Mouse (Mus musculus) forebrain, embryonic 11.5 days (tissue): Measurements from ENCODE around the gene Gm9857. TPM values are rescaled to one million over a fixed set of nuclear protein-coding genes. Genes with fewer than 3 reads are reported as not detected.

ENCODE experiments used
- ATAC-seq: fragments of 200-750 bp; cut with Nextera tagmentation; replicated peaks from 2 replicates; pipeline ENCODE4 v1.8.0; 2017; ENCODE audit warnings: moderate TSS enrichment; ENCODE audit not compliant: low FRiP score
- DNase-seq: peaks from one replicate; pipeline ENCODE4 v3.0.0-alpha.2; 2017; ENCODE audit warnings: low spot score
- H3K27ac ChIP-seq: fragments of 300-500 bp; sonication (generic); 2 replicates; pipeline ENCODE4 v1.5.1; 2014; ENCODE audit warnings: low read depth, low read length
- H3K27me3 ChIP-seq: fragments of 300-500 bp; sonication (generic); 2 replicates; pipeline ENCODE4 v1.6.1; 2014; ENCODE audit warnings: mild to moderate bottlenecking, low read length, mixed read lengths; ENCODE audit not compliant: control insufficient read depth, insufficient read depth
- H3K36me3 ChIP-seq: fragments of 300-500 bp; sonication (generic); 2 replicates; pipeline ENCODE4 v1.6.1; 2014; ENCODE audit warnings: mild to moderate bottlenecking, low read length, moderate library complexity, mixed read lengths; ENCODE audit not compliant: control insufficient read depth, insufficient read depth
- H3K4me1 ChIP-seq: fragments of 300-500 bp; sonication (generic); replicated peaks from 2 replicates; pipeline ENCODE4 v1.6.1; 2014; ENCODE audit warnings: low read length, mixed read lengths; ENCODE audit not compliant: control insufficient read depth, insufficient read depth
- H3K4me2 ChIP-seq: fragments of 300-500 bp; sonication (generic); 2 replicates; pipeline ENCODE4 v1.6.1; 2014; ENCODE audit warnings: low read depth, mild to moderate bottlenecking, low read length, moderate library complexity, mixed read lengths; ENCODE audit not compliant: severe bottlenecking
- H3K4me3 ChIP-seq: fragments of 300-500 bp; sonication (generic); 2 replicates; pipeline ENCODE4 v1.5.1; 2014; ENCODE audit warnings: low read depth, low read length
- H3K9ac ChIP-seq: fragments of 300-500 bp; sonication (generic); 2 replicates; pipeline ENCODE4 v1.6.1; 2014; ENCODE audit warnings: low read length
- H3K9me3 ChIP-seq: fragments of 300-500 bp; sonication (generic); 2 replicates; pipeline ENCODE4 v1.6.1; 2016; ENCODE audit warnings: low read length, mixed read lengths; ENCODE audit not compliant: control insufficient read depth
- WGBS: fragments of 180-500 bp; shearing (Covaris S2); extraction: QIAGEN DNeasy Blood & Tissue Kit; methylation state at CpG from one replicate; pipeline ENCODE4 v1.1.7; 2014; 5-methylcytosine and 5-hydroxymethylcytosine counted together
- polyA plus RNA-seq: library from polyadenylated mRNA; unstranded; fragments of >200 nt; fragmentation: Nextera tagmentation; extraction: Ambion mirVana; gene quantifications from 2 replicates; pipeline ENCODE4 v1.2.1, GENCODE M21; 2014

The Gm9857 gene
- polyA plus RNA-seq, 1 experiment from 2014 or later: not detected

DNA sequence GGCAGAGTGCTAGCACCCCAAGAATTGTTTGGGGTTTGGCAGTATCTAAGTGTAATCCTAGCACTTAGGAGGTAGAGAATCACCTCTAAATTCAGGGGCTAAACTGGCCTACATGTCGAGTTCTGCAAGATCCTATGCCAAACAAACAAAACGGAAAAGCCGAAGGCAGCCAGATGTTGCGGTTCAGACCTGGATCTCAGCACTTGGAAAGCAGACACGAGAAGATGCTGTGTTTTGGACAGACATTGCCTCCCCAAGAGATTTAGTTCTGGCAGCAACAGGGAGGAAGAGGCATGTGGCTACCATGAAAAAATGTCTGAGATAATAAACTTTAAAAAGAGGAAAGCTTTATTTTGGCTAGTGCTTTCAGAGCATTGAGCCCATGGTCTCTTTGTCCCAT is 39.6 kb downstream of the Gm9857 start:
- H3K36me3 ChIP-seq: peaks cover 11% of the 10 kb centered on the region; the same call in 1 of the 2 replicates
- H3K4me3 ChIP-seq: no peak overlapping the region
- ATAC-seq: no peak
- H3K4me1 ChIP-seq: no peaks in the 10 kb centered on the region
- no peak overlapping the region for H3K9ac ChIP-seq
- no peaks in the 10 kb centered on the region for H3K27me3 ChIP-seq
- no peak for DNase-seq
- H3K9me3 ChIP-seq: no peaks in the 10 kb centered on the region
- no peak overlapping the region for H3K4me2 ChIP-seq
- H3K27ac ChIP-seq: no peak overlapping the region
- 79% methylated on average over 5 of the region's 5 CpGs for whole genome bisulfite sequencing

DNA sequence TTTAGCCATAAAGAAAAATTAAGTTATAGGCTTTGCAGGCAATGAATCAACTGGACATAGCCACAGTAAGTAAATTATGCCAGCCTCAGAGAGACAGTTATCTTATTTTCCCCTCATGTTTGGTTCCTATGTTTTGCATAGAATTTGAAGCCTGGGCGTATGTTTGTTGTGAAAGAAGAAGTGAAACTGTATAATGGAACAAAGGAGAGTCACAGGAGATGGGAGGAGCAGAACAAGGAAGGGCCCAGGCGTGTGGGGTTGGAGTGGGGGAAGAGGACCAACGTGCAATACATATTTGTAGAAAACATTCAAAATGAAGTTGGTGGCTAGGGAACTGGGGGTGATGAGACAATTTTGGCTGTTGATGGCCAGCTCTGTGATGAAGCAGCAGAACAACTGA is 40.1 kb downstream of the Gm9857 start:
- no peaks in the 10 kb centered on the region for H3K4me1 ChIP-seq
- H3K9me3 ChIP-seq: no peaks in the 10 kb centered on the region
- no peak overlapping the region for H3K27ac ChIP-seq
- WGBS: 88% methylated on average over 3 of the region's 3 CpGs
- H3K27me3 ChIP-seq: no peaks in the 10 kb centered on the region
- H3K9ac ChIP-seq: no peak overlapping the region
- DNase-seq (no peak), ATAC-seq (no peak)
- H3K4me2 ChIP-seq: no peak overlapping the region
- H3K4me3 ChIP-seq: no peak overlapping the region
- H3K36me3 ChIP-seq: peaks cover 11% of the 10 kb centered on the region; the same call in 1 of the 2 replicates

DNA sequence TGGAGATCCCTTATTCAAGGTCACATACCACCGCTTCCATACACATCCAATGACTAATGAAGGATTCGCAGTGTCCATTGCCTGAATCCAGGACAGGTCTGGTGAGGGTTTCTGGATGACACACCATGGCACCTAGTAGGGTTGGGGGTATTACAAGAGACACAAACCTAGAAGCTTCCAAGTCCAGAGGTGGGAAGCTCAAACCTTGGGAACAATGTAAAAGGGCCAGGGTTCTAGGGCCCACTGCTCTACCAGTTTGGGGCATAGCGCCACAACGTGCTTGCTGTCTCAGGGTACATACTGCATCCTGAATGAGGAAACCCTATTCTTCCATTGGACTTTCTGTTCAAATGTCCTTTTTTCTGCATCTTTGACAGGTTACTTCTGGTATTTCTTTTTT is 41.6 kb downstream of the Gm9857 start:
- no peak for ATAC-seq
- Histone ChIP-seq H3K27me3 (no peaks in the 10 kb centered on the region), H3K9ac (no peak overlapping the region), H3K36me3 (peaks cover 5% of the 10 kb centered on the region; the same call in 1 of the 2 replicates), H3K27ac (no peak overlapping the region), H3K9me3 (no peaks in the 10 kb centered on the region), H3K4me3 (no peak overlapping the region), H3K4me1 (no peaks in the 10 kb centered on the region), H3K4me2 (no peak overlapping the region)
- no peak for DNase-seq
- 96% methylated on average over 4 of the region's 4 CpGs for WGBS

DNA sequence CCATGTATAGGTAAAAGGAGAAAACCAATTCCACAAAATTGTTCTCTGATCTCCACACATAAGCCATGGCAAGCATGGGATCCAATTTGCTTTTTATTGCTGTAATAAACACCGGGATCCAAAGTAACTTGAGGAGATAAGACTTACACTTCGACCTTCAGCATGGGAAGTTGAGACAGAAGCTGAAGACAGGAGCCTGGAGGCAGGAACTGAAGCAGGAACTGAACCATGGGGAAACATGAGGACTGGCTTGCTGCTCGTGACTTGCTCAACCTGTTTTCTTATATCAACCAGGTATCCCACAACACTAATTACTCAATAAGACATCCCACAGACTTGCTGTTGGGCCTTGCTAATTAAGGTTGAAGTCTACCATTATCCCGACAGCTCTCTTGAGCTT is 47.3 kb downstream of the Gm9857 start:
- ATAC-seq (no peak), DNase-seq (no peak)
- Histone ChIP-seq H3K9me3 (no peaks in the 10 kb centered on the region), H3K36me3 (no peaks in the 10 kb centered on the region), H3K4me3 (no peak overlapping the region), H3K4me1 (no peaks in the 10 kb centered on the region), H3K27me3 (no peaks in the 10 kb centered on the region), H3K27ac (no peak overlapping the region), H3K4me2 (no peak overlapping the region), H3K9ac (no peak overlapping the region)
- 75% methylated on average over 4 of the region's 4 CpGs for WGBS

DNA sequence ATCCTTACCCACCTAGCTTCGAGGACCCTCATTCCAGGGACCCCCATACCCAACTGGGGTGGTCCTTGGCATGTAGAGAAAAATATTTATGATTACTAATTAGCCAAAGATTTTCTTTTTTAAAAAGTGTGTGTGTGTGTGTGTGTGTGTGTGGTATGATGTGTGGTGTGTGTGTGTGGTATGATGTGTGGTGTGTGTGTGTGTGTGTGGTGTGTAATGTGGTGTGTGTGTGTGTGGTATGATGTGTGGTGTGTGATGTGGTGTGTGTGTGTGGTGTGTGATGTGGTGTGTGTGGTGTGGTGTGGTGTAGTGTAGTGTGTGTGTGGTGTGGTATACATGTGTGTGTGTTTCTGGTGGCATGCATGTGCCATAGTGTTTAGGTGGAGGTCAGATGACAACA is 48.2 kb downstream of the Gm9857 start:
- no peak for DNase-seq
- H3K27ac ChIP-seq: no peak overlapping the region
- no peak for ATAC-seq
- no peak overlapping the region for H3K9ac ChIP-seq
- 83% methylated on average over 1 of the region's 1 CpGs for WGBS
- H3K27me3 ChIP-seq: no peaks in the 10 kb centered on the region
- no peaks in the 10 kb centered on the region for H3K9me3 ChIP-seq
- no peak overlapping the region for H3K4me3 ChIP-seq
- no peaks in the 10 kb centered on the region for H3K36me3 ChIP-seq
- no peaks in the 10 kb centered on the region for H3K4me1 ChIP-seq
- no peak overlapping the region for H3K4me2 ChIP-seq

Other genes starting within 250 kb of the Gm9857 start
- 120 TPM in 2 replicates for gene Gpsm2, start 218.1 kb downstream of the Gm9857 start, polyA plus RNA-seq
- not detected in 2 replicates for gene Aknad1, start 200.8 kb downstream of the Gm9857 start, polyA plus RNA-seq
- 22.5 and 24.8 TPM in 2 replicates for gene Stxbp3, start 99.9 kb downstream of the Gm9857 start, polyA plus RNA-seq
- not detected in 2 replicates for gene Fndc7, start 50.4 kb downstream of the Gm9857 start, polyA plus RNA-seq
- gene Prpf38b, start 28.7 kb downstream of the Gm9857 start, polyA plus RNA-seq: 66.0 and 71.4 TPM in 2 replicates
- gene Henmt1, start 572 bp downstream of the Gm9857 start, polyA plus RNA-seq: 0.65 and 1.1 TPM in 2 replicates
- 10.1 and 10.7 TPM in 2 replicates for gene Fam102b, start 87.2 kb upstream of the Gm9857 start, polyA plus RNA-seq
- gene Slc25a54, start 140.0 kb upstream of the Gm9857 start, polyA plus RNA-seq: not detected in 2 replicates
- 25.2 and 25.3 TPM in 2 replicates for gene Slc25a24, start 182.7 kb upstream of the Gm9857 start, polyA plus RNA-seq